Mouse (Mus musculus) right cerebral cortex, postnatal 10 days (tissue): ENCODE measurements at regions not wholly inside any gene's neighbourhood (a gene's known extent, or its start where the extent isn't known, plus 50 kb on each side); places are given as distances from the start of the nearest gene placed in this dataset.
A peak's percentile ranks its signal among the peaks of the same experiment; 100 is the strongest.

Source experiments
- DNase-seq, 2 experiments: peaks; one replicate each; pipeline ENCODE4 v3.0.0; 2021; ENCODE audit warnings: low spot score in 2 of 2

- DNase-seq = peak; percentile 63 to 67
Observed at GRCm38 (mm10) chr11:42067788-42068187, 67.1 kb upstream of the Gabrg2 start.

DNA sequence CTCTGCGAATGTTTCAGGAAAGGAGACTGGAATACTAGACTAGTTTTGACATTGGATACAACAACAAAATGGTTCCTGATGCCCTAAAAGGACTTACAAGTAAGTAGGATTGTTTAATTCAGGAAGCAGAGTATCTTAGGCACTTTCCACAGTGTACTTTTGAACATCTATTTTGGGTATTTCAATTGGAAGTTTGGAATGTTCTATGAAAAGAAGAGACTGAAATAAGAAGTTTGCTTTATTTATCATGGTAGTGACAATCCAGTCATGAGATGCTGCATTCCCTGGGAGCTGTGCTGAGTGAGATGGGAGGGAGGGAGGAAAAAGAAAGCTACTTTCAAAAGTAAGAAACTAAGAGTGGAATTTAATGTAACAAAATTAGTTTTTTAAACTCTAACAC lies 50.9 kb upstream of the Gabrg2 start:
- no peak for DNase-seq
